Mouse (Mus musculus): Measurements from ENCODE around the gene Man2b2.

Man2b2 gene

DNA sequence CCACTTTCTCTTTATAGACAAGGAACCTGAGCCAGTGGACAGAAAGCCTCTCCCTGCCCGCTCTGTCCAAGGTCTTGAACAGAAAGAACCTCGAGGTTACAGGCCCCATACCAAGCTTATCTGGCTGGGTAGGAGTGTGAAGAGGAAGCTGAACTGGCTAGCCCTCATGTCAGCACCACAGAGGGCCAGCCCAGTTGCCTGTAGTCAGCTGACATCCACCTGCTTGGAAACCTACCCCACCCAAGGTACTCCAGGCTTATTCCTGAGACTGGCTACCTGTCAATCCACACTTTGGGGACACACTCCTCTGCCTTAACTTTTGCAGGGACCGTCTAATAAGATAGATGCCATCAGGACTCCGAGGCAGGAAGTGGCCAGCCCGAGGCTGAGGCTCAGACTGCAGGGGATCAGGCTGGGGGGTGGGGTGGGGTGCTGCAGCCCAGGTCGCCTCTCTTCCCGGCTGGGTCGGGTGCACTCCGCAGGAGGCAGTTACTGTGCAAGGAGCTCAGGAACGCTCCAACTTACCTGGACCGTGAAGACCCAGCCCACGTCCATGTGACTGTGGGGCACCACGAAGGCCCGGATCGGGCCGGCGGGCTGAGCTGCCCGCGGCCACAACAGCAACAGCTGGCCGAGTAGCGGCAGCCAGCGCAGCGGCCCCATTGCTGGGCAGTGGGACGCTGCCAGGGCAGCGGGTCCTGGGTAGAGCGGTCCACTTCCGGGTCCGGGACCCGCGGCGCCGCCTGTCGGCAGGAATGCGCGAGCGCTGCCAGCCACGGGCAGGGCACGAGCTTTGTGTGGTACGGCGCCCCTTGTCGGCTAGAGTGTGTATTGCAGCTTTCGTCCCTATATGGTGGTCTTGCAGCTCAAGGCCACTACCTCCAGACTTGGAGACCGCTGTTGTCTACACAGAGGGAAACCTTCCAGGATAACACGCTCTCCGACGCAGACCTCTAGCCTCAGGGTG is at the start of gene Man2b2:
TSS of gene Man2b2 (minus strand) at position 741 of the 967 bp plus-strand sequence.
- peak; percentile 99 for DNase-seq

DNA sequence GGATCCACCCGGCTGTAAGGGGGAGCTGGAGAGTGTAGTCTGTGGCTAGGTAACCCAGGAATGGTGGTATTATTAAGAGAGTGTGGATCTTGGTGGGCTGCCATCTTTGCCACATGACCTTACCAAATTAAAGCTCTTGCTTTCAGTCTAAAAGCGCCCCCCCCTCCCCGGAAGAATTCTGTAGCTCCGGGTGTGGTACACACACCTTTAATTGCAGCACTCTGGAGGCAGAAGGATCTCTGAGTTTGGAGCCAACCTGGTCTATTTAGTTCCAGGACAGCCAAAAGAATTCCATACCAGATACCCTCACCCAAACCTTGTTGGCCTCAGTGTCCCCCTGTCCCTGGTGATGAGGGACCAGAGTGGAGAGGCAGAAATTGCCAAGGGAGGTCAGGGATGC is 48.3 kb upstream of the Man2b2 start:
- DNase-seq, result no peak

GRCm38 (mm10) chr5:36877641-36878040 is 47.2 kb upstream of the Man2b2 start:
- no peak for DNase-seq

DNA sequence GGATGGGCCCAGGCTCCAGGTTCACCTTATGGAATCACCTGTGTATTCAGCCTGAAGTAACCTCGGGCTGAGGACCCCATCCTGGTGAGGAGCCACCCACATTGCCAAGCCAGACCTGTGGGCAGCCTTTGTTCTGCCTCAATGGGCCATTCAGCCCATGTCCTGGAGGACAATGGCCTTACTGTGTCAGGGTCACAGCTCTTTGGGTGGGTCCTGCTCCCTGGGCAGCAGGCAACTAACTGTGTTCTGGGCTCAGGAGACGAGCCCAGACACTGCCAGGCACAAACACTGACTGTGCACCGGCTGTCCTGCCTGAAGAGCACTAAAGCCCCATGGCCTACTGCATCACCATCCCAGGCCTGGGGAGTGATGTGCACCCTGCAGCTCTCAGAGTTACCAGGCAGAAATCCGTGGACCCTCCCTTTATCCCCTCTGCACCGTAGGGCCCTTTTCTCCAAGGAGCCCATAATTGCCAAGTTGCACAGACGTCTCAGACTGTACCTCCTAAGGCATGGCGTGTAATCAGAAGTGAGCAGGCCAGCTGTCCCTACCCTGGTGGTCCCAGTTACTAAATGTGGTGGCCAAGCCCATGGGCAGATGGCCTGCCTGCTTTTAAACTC is 46.4 kb upstream of the Man2b2 start:
- no peak for DNase-seq

- DNase-seq, result no peak
Observed at GRCm38 (mm10) chr5:36875956-36876355, 45.5 kb upstream of the Man2b2 start.

GRCm38 (mm10) chr5:36870916-36871315 is 40.5 kb upstream of the Man2b2 start:
- no peak for DNase-seq

DNA sequence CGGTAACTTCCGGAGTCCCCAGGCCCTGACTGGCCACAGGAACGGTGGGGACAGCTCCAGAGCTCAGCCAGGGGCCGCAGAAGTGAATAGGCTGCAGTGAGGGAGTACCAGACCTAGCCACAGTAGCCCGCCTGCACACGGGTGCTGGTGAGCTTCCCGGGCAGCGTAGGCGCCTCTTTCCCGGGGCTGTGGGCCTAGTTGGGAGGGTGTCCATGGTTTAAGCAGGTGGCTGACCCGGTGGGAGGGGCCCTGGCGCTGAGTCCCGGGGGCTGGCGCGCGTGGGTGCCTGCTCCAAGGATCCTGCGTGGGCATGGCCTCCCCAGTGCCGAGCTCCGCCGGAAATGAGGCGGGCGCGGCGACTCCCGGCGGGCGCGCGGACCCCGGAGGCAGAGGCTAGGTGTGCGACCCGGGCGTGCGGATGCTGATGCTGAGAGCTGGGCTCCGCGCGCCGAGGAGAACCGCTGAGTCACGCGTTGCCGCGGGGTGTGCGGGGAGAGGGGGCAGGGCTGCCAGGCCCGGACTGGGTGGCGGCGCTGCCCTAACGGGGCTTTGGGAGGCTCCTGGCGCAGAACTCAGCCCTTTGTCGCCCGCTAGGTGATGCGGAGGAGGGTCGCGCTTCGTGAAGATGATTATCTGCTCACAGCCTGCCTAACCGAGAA is 39.3 kb upstream of the Man2b2 start:
- DNase-seq, result no peak

DNA sequence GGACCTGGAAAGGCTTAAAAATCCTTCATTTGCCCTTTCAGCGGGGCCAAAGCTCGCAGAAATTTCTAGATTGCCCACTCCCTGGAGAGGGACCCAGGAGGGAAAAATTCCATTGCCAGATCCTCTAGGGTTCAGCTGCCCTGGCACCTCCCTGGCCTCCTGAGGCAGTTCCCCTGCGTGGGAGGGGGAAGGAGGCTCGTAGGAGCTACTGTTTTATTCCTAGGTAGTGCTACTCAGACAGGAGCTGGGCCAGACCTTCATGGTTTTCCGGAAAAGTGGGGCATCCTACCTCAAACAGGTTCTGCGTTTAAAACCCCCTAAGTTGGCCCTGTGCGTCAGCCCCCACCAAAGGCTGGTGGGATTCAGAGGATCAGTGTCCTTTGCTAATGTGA is 38.7 kb upstream of the Man2b2 start:
- DNase-seq, result no peak

- DNase-seq, result no peak
Observed at GRCm38 (mm10) chr5:36868266-36869090, 38.0 kb upstream of the Man2b2 start, which contains the start of gene Ppp2r2c. Gene Ppp2r2c (plus strand): TSS chr5:36868513.

DNA sequence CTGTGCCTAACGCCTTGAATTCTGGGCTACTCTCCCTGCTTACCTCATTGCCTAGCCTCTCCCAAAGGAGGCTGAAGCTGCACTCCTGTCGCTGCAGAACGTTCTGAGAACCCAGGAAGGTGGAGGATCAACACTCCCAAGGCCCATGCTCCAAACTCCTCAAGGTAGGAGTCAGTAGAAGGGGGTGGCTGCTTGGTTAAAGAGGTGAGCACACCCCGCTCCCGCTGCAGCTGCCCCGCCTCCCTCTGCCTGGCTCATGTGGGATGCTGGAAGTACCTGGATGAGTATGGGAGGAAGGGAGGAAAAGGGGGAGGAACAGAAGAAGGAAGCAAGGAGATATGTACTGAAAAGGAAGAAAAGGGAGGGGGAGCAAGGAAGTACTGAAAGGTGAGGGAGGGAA is 37.1 kb upstream of the Man2b2 start:
- no peak for DNase-seq

DNA sequence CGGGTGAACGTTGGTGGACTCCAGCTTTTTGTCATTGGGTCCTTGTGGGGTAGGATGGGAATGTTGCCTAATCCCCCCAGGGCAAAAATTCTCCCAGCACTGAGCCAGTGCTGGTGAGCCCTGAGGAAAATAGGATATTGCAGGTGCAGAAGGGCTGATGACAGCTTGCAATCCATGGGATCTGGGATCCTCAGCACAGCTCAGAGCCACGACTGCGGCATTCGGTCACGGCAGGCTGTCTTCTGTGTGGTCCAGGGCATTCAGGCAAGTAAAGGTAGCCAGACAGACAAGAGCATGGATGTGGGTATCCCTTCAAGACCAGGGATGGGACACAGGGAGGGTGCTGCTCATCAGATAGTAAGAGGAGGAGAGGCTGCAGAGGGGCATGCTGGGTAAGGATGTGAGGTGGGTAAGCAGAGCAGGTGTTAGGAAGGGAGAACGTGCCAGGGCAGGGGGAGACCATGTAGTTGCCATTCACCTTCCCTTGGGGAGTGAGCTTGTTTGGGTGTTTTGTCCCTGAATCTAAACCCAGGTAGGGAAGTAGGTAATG is 36.3 kb upstream of the Man2b2 start:
- no peak for DNase-seq

DNA sequence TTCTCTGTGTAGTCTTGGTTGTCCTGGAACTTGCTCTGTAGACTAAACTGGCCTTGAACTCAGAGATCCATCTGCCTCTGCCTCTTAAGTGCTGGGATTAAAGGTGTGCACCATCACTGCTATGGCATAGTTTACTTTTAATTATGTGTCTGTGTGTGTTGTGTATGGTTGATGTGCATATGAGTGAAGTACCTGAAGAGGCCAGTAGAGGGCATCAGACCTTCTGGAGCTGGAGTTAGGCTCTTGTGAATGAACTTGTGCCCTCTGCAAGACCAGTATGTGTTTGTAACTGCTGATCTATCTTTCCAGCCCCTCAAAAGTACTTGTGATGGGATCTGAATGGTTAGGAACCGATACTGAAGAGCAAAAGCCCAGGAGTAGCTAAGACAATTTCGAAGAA is 30.6 kb upstream of the Man2b2 start:
- DNase-seq, result no peak

GRCm38 (mm10) chr5:36857546-36857945 is 27.1 kb upstream of the Man2b2 start:
- DNase-seq, result no peak

- no peak for DNase-seq
Observed at GRCm38 (mm10) chr5:36856529-36856928, 26.1 kb upstream of the Man2b2 start.

DNA sequence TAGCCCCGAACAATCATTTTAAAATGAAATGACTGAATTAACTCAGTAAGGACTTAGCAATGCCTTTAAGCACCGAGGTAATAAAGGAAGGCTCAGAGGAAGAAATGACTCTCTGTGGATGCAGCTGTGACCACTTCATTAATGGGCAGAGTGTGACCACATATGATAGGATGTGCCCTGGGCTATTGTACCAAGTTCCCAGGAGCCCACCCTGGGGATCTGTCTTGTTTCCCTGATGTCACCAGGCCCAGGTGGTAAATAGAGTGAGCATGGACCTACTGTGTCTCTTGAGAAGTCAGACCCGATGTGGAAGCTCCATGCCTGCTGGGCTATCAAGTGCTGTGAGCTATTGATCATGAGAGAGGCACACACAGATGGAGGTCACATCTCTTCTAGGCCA is 24.7 kb upstream of the Man2b2 start:
- no peak for DNase-seq

GRCm38 (mm10) chr5:36851572-36851971 is 21.1 kb upstream of the Man2b2 start:
- no peak for DNase-seq

DNA sequence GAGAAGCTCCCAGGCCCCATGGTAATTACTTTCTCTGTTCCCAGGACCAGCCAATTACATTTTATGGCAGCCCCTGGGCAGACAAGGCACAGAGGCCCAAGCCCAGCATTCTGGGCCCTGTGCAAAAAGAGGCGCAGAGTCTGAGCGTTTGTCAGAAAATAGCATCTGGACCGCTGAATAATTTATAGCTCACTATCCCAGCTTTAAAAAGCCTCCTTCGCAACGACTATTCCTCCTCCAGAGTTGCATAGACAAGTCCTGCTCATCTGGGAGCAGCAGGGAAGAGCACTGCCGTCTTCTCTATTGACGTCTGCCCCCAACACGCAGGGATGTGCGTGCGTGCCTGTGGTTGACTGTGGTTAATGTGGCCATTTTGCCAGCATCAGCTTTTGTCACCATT is 14.0 kb upstream of the Man2b2 start:
- DNase-seq, result no peak

DNA sequence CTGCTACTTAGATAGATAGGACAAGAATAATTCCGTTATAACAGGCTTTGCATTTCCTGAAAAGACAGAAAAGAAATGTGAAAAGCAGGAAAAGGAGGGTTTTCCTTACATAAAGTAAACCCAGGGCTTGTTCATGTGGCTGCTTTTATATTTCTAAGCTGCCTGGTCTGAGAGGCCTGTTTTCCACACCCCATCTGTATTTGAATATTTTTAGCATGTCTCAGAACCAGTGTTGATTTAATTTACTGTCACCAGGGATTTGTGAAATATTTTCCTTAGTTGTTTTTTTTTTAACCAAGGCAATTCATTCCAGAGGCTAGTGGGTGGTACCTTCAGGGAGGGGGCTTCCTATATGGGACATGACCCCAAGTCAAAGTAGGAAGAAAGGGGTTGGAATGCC is 11.2 kb upstream of the Man2b2 start:
- DNase-seq, result no peak

GRCm38 (mm10) chr5:36840092-36840491 is 9.6 kb upstream of the Man2b2 start:
- no peak for DNase-seq

GRCm38 (mm10) chr5:36839602-36840001 is 9.1 kb upstream of the Man2b2 start:
- no peak for DNase-seq

DNA sequence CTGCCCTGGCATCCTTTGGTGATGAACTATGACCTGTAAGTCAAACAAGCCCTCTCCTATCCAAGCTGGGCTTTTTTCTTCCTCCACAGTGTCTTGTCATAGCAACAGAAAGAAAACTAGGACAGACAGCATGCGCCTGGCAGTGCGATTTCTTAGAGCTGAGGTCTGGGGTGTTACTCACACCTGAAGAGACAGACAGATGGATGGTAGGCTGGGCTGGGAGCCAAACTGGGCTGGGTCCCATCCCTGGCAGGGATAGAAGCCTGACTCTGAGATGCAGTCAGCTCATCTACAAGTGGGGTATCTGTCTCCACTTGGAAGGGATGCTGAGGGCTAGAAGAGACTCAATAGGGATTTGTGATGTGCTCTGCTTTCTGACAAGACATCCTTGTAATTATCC is 8.6 kb upstream of the Man2b2 start:
- DNase-seq, result no peak

DNA sequence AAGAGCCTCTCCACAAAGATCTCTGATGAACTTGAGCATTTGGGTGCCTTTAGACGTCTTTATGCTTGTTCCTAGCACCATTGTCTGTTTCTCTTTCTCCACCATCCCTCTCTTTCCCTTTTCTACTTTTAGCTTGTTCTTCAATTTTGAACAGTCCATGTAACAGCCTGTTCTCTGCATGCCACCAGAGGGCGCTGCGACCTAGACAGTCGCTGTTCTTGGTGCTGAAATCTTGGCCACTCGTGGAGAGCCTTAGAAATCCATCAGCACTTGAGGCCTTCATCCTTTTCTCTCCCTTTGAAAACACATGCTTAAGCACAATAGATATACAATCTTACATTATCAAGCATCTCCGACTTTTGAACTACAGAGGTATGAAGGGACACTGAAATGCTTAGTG is 5.5 kb upstream of the Man2b2 start:
- DNase-seq, result no peak

DNA sequence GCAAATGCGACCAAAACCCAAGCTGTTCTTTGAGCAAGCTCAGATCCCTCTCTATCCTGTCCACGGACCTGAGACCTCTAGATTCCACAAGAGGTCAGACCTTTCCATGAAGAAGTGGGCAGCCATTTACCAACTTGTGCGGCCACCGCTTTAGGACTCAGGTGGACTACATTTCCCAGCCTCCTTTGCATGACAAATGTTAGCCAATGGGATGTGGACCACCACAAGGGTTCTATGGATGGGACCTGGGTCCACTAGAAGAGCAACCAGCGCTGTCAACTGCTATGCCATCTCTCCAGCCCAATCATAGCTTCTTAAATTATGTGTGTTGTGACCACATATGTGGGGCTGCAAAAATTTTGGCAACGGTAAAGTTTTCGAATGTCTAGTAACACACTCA is 819 bp upstream of the Man2b2 start:
- no peak for DNase-seq

Data from heart, adult 11 months (tissue).